Mouse (Mus musculus) stomach, embryonic 16.5 days (tissue): ENCODE results near the gene Bhlhe40. TPM values are rescaled to one million over a fixed set of nuclear protein-coding genes. Genes with fewer than 3 reads are reported as not detected.
A peak's percentile ranks its signal among the peaks of the same experiment; 100 is the strongest.

Experiments
- ATAC-seq: fragments of 200-750 bp; cut with Nextera tagmentation; 2 replicates; pipeline ENCODE4 v1.8.0; 2017; ENCODE audit warnings: moderate number of reproducible peaks, moderate TSS enrichment; ENCODE audit not compliant: insufficient read depth, low FRiP score
- H3K27ac ChIP-seq: fragments of 300-500 bp; sonication (generic); 2 replicates; pipeline ENCODE4 v1.5.1; 2014; ENCODE audit warnings: low read length
- H3K27me3 ChIP-seq: fragments of 300-500 bp; sonication (generic); 2 replicates; pipeline ENCODE4 v1.6.1; 2014; ENCODE audit warnings: low read length, control low read depth, mixed read lengths; ENCODE audit not compliant: control insufficient read depth, insufficient read depth
- H3K36me3 ChIP-seq: fragments of 300-500 bp; sonication (generic); 2 replicates; pipeline ENCODE4 v1.6.1; 2014; ENCODE audit warnings: low read length; ENCODE audit not compliant: control insufficient read depth, insufficient read depth
- H3K4me1 ChIP-seq: fragments of 300-500 bp; sonication (generic); 2 replicates; pipeline ENCODE4 v1.6.1; 2014; ENCODE audit warnings: low read length, control low read depth, mixed read lengths; ENCODE audit not compliant: control insufficient read depth, insufficient read depth
- H3K4me2 ChIP-seq: fragments of 300-500 bp; sonication (generic); 2 replicates; pipeline ENCODE4 v1.6.1; 2014; ENCODE audit warnings: low read depth, low read length, mixed read lengths
- H3K4me3 ChIP-seq: fragments of 300-500 bp; sonication (generic); replicated peaks from 2 replicates; pipeline ENCODE4 v1.5.1; 2014; ENCODE audit warnings: mild to moderate bottlenecking, low read length
- H3K9ac ChIP-seq: fragments of 300-500 bp; sonication (generic); 2 replicates; pipeline ENCODE4 v1.6.1; 2014; ENCODE audit warnings: low read length
- H3K9me3 ChIP-seq: fragments of 300-500 bp; sonication (generic); replicated peaks from 2 replicates; pipeline ENCODE4 v1.6.1; 2016; ENCODE audit warnings: low read length, control low read depth; ENCODE audit not compliant: control insufficient read depth
- WGBS: fragments of 180-500 bp; shearing (Covaris S2); extraction: QIAGEN DNeasy Blood & Tissue Kit; methylation state at CpG from one replicate; pipeline ENCODE4 v1.1.7; 2014; 5-methylcytosine and 5-hydroxymethylcytosine counted together
- polyA plus RNA-seq: library from polyadenylated mRNA; unstranded; fragments of >200 nt; fragmentation: Nextera tagmentation; extraction: Ambion mirVana; gene quantifications from 2 replicates; pipeline ENCODE4 v1.2.1, GENCODE M21; 2015

Bhlhe40 gene
- polyA plus RNA-seq, 1 experiment from 2014 or later, result 39.6 TPM

DNA sequence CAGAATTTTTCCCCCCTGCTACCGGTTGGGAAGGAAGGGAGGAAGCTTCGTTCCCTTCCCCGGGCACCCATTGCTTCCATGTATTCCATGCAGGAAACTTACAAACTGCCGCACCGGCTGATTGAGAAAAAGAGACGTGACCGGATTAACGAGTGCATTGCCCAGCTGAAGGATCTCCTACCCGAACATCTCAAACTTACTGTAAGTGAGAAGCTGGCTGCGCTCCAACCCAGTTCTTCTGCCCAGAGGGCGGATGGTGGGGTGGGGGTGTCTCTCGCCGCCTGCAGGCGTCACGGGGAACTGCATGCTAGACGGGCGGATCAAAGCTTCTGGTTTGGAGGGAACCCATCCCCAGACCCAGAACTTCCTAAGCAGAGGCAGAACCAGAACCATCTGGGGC is 983 bp downstream of the Bhlhe40 start:
- ATAC-seq, result no peak
- WGBS, result 0% methylated on average over 17 of the region's 17 CpGs
- H3K27ac ChIP-seq, result peak overlapping the region; percentile 100

DNA sequence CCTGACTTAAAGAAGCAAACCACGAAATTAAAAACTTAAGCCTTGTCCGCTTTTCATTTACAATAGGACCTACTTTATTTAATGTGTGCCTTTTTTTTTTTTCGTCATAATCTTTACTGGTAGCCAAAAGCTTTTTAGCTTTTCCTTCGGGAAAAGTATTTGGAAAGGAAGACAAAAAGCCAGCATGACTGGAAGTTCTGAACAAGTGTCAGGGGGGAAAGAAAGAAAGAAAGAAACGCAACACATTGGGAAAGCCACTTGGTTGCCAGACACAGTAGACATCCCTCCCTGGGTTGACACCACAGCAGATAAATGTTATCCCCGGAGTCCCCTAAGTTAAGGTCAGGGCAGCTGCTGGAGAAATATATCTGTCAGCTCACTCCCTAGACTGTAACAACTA is 1.5 kb downstream of the Bhlhe40 start:
- Histone ChIP-seq H3K27ac (peak overlapping the region; percentile 100; the same call in 1 of the 2 replicates), H3K9me3 (no peaks in the 10 kb centered on the region), H3K4me2 (peak overlapping the region; percentile 86), H3K4me1 (peaks cover 28% of the 10 kb centered on the region), H3K27me3 (no peaks in the 10 kb centered on the region), H3K4me3 (peak overlapping the region; percentile 78), H3K9ac (peak overlapping the region; percentile 88), H3K36me3 (no peaks in the 10 kb centered on the region; the same call in 1 of the 2 replicates)
- WGBS, result 49% methylated on average over 6 of the region's 6 CpGs
- ATAC-seq, result no peak

More for the DNA sequence above, 983 bp downstream of the Bhlhe40 start:
- H3K9me3 ChIP-seq, result no peaks in the 10 kb centered on the region
- H3K9ac ChIP-seq, result peak overlapping the region; percentile 88
- no peaks in the 10 kb centered on the region; the same call in 1 of the 2 replicates for H3K36me3 ChIP-seq
- peak overlapping the region; percentile 78 for H3K4me3 ChIP-seq
- peaks cover 28% of the 10 kb centered on the region for H3K4me1 ChIP-seq
- peak overlapping the region; percentile 86 for H3K4me2 ChIP-seq
- H3K27me3 ChIP-seq, result no peaks in the 10 kb centered on the region

DNA sequence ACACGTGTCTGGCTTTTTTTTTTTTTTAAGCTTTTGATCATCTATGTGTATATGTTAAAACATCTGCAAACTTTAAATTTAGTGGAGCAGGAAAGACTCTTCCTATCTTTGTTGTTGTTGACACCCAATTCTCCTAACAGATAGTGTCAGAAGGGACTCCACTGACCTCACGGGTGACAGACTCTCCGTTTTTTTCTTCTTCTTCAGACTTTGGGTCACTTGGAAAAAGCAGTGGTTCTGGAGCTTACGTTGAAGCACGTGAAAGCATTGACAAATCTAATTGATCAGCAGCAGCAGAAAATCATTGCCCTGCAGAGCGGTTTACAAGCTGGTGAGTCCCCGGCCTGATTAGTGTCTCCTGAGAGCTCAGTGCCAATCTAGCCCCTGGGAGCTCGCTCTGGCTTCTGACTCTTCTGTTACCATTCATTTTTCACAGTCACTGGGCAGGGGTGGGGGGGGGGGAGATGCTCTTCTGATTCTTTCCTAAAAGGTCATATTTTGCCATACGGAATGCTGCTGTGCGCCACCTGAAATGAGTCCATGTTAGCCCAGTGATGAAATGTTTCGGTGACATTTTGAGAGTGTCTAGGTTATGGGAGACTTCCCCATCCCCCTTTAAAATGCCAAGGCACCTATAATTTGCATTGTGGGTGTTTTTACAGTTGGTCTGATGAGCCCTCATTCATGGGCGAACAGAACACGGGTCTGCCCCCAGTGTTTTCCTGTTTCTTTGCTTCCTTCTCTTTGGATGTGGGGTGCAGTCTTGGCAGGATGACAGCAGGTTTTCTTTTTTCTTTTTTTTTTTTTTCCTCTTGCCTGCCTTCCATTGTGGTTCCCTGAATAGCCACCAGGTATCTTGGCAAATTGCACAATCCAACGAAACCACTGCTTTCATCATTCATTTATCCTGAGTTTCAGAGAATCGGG is 2.1 kb downstream of the Bhlhe40 start:
- Histone ChIP-seq H3K9me3 (no peaks in the 10 kb centered on the region), H3K4me2 (peak overlapping the region; percentile 86), H3K4me3 (peak overlapping the region; percentile 78), H3K27ac (peak overlapping the region; percentile 72), H3K4me1 (peaks cover 32% of the 10 kb centered on the region), H3K27me3 (no peaks in the 10 kb centered on the region), H3K9ac (peak overlapping the region; percentile 88), H3K36me3 (no peaks in the 10 kb centered on the region; the same call in 1 of the 2 replicates)
- no peak for ATAC-seq
- WGBS, result 71% methylated on average over 15 of the region's 15 CpGs

DNA sequence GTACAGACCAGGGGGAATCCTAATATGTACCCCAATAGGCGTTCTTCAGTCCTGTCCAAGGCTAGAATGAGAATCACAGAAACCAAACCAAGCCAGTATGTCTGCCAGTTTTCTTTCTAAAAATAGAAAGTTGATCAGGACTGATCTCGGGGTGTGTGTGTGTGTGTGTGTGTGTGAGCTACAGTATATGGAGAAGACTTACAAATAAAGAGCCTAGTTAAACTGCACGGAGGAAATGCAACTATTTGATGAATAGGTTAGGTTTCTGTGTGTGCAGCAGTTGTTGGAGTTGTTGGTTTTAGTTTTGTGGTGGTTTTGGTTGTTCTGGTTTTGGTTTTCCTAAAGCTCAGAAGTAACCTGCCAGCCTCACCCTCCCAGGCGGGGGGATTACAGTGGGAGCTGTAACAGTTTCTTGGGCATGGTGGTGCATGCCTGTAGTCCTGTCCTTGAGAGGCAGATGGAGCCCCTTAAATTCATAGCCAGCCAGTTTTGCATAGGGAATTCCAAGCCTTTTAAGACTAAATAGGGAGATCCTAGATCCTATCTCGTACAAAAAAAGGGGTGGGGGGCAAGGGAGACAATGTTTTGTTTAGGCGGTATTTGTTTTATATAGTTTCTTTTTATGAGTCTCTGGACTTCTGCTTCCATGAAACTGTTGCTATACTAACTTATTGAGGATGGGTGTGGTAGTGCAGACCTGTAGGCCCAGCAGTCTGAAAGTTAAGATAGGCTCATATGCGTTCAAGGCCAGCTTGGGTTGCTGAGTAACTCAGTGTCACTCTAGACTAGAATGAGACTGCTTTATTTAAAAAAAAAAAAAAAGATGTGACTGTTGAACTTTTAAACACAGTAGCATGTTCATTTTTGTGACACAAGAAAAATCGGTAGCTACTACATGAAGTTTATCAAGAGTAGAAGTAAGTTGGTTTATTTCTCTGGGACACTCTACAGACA is 3.1 kb downstream of the Bhlhe40 start:
- Histone ChIP-seq H3K9ac (peak overlapping the region; percentile 88; the same call in 1 of the 2 replicates), H3K9me3 (no peaks in the 10 kb centered on the region), H3K27ac (peak overlapping the region; percentile 72)

DNA sequence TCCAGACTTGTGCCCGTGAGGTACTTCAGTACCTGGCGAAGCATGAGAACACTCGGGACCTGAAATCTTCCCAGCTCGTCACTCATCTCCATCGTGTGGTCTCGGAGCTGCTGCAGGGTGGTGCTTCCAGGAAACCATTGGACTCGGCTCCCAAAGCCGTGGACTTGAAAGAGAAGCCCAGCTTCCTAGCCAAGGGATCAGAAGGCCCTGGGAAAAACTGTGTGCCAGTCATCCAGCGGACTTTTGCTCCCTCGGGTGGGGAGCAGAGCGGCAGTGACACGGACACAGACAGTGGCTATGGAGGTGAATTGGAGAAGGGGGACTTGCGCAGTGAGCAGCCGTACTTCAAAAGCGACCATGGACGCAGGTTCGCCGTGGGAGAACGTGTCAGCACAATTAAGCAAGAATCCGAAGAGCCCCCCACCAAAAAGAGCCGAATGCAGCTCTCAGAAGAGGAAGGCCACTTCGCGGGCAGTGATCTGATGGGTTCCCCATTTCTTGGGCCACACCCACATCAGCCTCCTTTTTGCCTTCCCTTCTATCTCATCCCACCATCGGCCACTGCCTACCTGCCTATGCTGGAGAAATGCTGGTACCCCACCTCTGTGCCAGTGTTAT is 4.2 kb downstream of the Bhlhe40 start:
- Histone ChIP-seq H3K4me2 (peak overlapping the region; percentile 28; the same call in 1 of the 2 replicates), H3K4me3 (no peak overlapping the region), H3K9me3 (no peaks in the 10 kb centered on the region), H3K27ac (peak overlapping the region; percentile 46; the same call in 1 of the 2 replicates), H3K4me1 (peaks cover 43% of the 10 kb centered on the region), H3K36me3 (no peaks in the 10 kb centered on the region; the same call in 1 of the 2 replicates), H3K27me3 (no peaks in the 10 kb centered on the region), H3K9ac (0 out of 2 replicates have a peak overlapping the region, but pooled peaks have one; percentile 23)
- ATAC-seq, result no peak
- 85% methylated on average over 24 of the region's 24 CpGs for WGBS

More for the DNA sequence above, 3.1 kb downstream of the Bhlhe40 start:
- Histone ChIP-seq H3K4me3 (peak overlapping the region; percentile 78), H3K36me3 (no peaks in the 10 kb centered on the region; the same call in 1 of the 2 replicates), H3K4me1 (peaks cover 38% of the 10 kb centered on the region), H3K27me3 (no peaks in the 10 kb centered on the region), H3K4me2 (peak overlapping the region; percentile 86)
- no peak for ATAC-seq
- WGBS, result 69% methylated on average over 8 of the region's 8 CpGs

DNA sequence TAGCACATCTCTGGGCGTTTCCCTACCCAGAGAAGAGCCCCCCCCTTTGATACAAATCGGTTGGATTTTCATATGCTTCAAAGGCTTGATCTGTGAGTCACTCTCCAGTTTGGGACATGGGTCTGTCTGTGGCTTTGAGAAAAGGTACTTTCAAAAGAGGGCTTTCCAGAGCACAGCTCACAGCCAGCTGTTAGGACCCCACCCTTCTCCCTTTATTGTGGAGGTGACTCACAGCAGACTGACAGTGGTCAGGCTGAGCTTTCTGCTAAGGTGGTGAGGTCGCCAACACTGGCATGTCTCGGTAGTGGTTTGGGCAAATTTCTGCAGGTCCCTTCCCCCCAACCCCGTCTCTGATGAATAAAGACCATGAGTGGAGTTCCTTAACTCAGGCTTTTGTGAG is 5.2 kb downstream of the Bhlhe40 start:
- no peaks in the 10 kb centered on the region for H3K9me3 ChIP-seq
- peak overlapping the region; percentile 46; the same call in 1 of the 2 replicates for H3K27ac ChIP-seq
- no peaks in the 10 kb centered on the region for H3K27me3 ChIP-seq
- no peak overlapping the region for H3K4me3 ChIP-seq
- no peaks in the 10 kb centered on the region; the same call in 1 of the 2 replicates for H3K36me3 ChIP-seq
- peaks cover 43% of the 10 kb centered on the region for H3K4me1 ChIP-seq
- WGBS, result 61% methylated on average over 5 of the region's 5 CpGs
- no peak for ATAC-seq
- no peak overlapping the region for H3K4me2 ChIP-seq
- no peak overlapping the region for H3K9ac ChIP-seq

DNA sequence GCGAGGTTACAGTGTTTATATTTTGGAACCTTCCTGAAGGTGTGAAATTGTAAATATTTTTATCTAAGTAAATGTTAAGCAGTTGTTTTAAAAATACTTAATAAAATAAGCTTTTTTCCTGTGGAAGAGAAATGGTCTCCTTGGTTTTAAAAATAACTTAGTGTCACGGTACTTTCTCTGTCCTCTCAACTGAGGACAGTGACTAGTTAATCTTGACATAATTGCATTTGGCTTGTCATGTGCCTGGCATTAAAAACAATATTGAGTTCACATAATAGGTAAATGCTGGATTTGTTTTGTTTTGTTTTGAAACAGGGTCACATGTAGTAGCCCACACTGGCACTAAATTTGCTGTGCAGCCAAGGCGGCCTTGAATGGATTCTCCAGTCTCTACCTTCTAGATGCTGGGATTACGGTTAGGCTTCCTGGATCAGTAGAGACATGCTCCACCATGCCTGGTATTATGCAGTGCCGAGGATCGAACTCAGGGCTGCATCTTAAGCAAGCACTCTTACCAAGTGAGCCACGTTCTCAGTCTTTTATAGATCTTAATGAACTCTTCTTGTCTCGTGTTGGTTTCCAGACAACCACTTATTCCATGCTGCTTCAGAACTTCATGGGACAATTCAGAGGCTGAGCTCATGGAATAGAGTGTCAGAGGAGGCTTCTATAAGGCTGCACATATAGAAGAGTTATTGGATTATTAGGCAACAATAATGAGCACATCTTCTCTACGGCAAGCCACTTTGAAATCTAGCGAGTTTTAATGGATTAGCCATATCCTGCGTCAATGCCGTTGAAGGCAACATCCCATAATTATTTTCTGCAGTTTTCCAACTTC is 6.4 kb downstream of the Bhlhe40 start:
- no peaks in the 10 kb centered on the region for H3K9me3 ChIP-seq
- H3K4me1 ChIP-seq, result peaks cover 40% of the 10 kb centered on the region
- H3K4me2 ChIP-seq, result no peak overlapping the region
- no peak for ATAC-seq
- peak overlapping the region; percentile 12 for H3K27ac ChIP-seq
- H3K9ac ChIP-seq, result no peak overlapping the region
- no peak overlapping the region for H3K4me3 ChIP-seq
- WGBS, result 84% methylated on average over 12 of the region's 12 CpGs
- H3K27me3 ChIP-seq, result no peaks in the 10 kb centered on the region
- H3K36me3 ChIP-seq, result no peaks in the 10 kb centered on the region; the same call in 1 of the 2 replicates
